Mouse (Mus musculus): ENCODE measurements around the gene Gm4792. TPM values are rescaled to one million over a fixed set of nuclear protein-coding genes. Genes with fewer than 3 reads are reported as not detected.

The Gm4792 gene
- total RNA-seq, 2 experiments from 2014 or later: not detected

DNA sequence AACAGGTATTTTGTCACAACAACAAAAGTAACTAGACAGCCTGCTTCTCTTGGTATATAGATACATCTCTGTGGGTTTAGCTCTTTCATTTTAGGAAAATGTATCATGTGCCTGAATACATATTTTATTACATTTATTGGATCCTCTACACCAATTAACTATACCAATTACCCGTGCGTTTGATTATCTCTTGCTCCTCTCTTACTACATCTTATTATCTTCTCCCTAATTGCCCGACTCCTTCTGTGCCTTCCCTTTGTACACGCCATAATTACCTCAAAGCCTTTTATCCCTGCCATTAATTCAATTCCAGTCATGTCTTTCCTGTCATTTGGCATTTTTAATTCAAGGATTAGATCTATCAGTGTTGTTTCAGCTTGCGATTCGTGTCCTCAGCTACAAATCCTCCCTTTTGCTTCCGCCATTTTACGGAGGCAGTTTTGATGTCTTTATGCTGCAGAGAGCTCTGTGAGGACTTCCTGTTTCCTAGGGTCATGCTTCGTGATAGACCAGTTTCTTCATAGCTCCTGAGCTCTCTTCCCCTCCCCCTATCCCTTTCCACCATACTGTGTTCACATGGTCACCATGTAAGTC lies 5.7 kb upstream of the Gm4792 start:
- no peak for DNase-seq (ENCODE audit: low spot score in 2 of 2)

DNA sequence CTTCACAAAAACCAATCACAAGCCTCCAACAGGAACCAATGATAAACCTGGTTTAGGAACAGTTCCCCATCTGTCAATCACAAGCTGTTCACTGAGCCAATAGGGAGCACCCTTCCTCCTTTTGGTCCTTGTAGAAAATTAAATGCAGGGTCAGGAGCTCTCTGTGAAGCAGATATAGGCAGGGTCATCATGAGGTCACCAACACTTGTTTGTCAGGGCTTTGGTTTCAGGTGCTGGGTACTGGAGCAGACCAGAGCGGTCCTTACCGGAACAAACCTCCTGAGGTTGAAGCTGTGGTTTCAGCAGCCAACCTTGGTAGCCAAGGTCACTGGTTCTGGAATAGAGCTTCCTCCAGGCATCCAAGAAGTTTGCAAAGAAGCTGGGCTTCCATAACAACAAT lies 798 bp upstream of the Gm4792 start:
- no peak for DNase-seq (ENCODE audit: low spot score in 2 of 2)

GRCm38 (mm10) chr10:94295923-94296605 lies 2.4 kb downstream of the Gm4792 start:
- DNase-seq (ENCODE audit: low spot score in 2 of 2): no peak

DNA sequence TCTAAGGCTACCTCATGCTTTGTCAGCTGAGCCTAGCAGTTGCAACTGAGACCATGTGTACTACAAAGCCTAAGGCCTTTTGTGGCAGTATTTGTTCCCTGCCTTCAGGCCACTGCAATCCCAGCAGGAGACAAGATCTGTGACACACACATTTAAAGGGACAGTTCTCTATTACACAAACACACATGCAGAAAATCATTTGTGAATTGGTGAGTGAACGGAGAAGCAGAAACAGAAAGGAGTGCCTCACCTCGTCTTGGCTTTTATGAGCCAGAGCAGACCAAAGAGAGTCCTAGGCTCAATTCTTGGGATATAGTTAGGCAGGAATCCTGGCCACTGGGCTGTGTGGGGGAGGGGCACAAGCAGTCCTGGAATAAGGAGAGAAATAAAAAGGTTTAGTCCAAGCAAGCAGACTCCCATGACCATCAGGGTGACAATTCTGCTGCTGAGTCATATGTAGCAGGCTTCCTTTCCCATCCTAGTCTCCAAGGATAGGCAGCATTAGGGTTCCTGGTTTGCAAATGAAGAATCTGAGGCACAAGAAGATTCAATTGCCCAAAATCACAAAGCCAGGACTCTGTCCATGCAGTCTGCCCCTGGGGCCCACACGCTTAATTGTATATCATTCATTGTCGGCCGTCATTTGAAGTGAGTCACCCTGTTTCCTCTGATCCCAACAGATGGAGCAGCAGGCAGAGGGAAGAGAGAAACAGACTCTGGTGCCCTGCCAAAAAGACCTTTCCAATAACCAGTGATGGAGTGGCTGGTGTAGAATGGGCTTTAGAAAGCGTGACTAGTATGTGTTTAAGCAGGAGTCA lies 3.4 kb downstream of the Gm4792 start:
- peak in 1 of 2 experiments; percentile 9 for DNase-seq (ENCODE audit: low spot score in 2 of 2)

DNA sequence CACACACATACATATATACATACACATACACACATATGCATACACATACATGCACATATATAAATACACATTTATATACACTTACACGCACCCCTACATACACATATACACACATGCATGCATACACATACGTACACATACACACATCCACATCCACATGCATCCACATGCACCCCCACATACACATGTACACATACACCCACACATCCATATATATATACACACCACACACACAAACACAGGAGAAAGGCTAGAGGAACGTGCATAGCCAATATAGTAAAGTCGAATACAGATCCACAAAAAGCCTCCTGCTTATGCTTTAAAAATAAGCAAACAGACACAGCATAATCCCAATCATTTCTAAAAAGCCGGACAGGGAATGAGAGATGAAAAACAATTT lies 4.1 kb downstream of the Gm4792 start:
- no peak for DNase-seq (ENCODE audit: low spot score in 2 of 2)

DNA sequence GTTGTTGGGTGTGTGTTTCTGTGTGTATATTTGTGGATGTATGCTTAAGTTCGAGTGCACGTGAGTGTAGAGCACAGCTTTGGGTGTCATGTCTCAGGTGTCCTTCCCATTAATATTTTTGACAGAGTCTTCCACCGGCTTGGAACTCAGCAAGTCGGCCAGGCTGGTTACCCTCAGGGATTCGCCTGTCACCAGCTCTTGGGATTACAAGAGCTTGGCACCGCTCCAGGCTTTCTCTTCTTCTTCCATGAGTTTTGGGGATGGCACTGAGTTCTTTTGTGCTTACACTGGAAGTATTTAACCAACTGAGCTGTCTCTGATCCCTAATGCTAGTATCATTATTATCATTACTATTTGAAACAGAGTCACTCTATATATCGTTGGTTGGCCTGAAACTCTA lies 15.7 kb downstream of the Gm4792 start:
- DNase-seq (ENCODE audit: low spot score in 2 of 2): no peak

GRCm38 (mm10) chr10:94282179-94282578 lies 16.3 kb downstream of the Gm4792 start:
- DNase-seq (ENCODE audit: low spot score in 2 of 2): no peak

- no peak for DNase-seq (ENCODE audit: low spot score in 2 of 2)
These were observed 22.0 kb downstream of the Gm4792 start for GRCm38 (mm10) chr10:94276511-94276910.

DNA sequence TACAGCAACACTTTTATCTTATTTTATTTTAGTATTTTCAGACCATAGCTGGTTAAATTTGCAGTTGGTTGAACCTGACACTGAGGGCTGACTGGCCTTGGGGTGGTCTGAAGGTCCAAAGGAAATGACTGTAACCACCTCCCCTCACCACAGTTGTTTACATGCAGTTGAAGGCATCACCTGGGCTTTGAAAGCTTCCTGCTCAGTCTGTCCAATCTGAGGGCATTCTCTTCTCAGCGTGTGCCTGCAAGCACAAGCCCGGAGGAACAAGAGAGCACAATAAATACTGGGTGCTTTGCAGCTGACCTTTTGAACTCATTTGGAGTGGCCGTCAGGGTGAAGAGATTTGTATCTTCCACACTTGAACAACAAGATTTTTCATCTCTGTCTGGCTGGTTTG lies 23.2 kb downstream of the Gm4792 start:
- no peak for DNase-seq (ENCODE audit: low spot score in 2 of 2)

- no peak for DNase-seq (ENCODE audit: low spot score in 2 of 2)
These were observed 32.6 kb downstream of the Gm4792 start for GRCm38 (mm10) chr10:94265656-94266542.

GRCm38 (mm10) chr10:94263211-94263610 lies 35.3 kb downstream of the Gm4792 start:
- DNase-seq (ENCODE audit: low spot score in 2 of 2): no peak

DNA sequence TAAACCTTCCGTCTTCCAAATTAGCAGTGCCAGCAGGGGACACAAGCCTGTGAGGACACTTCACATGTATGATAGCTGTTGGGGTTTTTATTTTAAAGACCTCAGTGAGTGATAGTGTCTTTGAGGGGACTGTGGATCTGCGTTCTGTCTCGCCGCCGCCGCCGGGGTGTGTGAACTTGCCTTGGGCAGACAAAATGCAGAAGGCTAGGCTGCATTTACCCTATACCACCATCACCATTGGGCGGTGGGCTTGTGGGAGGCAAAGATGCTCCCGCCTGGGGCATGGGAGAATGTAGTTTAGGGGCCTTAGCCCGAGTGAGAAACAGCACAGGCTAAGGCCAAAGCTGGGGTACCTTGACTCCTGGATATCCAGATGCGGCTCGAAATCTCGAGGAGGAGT lies 35.9 kb downstream of the Gm4792 start:
- DNase-seq (ENCODE audit: low spot score in 2 of 2): no peak

- no peak for DNase-seq (ENCODE audit: low spot score in 2 of 2)
These were observed 38.0 kb downstream of the Gm4792 start for GRCm38 (mm10) chr10:94260544-94260943.

- DNase-seq (ENCODE audit: low spot score in 2 of 2): no peak
These were observed 42.0 kb downstream of the Gm4792 start for GRCm38 (mm10) chr10:94256518-94256917.

DNA sequence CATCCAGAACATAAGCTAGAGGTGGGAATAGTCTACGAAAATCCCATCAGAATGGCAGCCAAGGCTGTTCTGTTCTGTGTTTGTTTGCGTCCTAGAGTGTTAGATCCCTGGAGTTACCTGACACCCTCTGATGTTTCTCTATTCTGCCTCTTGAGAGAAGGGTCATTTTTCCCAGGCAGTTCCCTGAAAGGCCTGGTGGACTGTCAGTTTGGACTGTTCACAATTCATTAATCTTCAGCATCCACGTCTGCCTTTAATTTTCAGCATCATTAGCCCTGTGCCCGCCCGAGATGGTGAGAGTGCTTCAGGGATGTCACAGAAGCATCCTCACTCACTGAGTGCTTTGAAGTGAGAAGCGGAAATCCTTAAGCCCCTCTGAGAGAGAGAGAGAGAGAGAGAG lies 42.8 kb downstream of the Gm4792 start:
- no peak for DNase-seq (ENCODE audit: low spot score in 2 of 2)

DNA sequence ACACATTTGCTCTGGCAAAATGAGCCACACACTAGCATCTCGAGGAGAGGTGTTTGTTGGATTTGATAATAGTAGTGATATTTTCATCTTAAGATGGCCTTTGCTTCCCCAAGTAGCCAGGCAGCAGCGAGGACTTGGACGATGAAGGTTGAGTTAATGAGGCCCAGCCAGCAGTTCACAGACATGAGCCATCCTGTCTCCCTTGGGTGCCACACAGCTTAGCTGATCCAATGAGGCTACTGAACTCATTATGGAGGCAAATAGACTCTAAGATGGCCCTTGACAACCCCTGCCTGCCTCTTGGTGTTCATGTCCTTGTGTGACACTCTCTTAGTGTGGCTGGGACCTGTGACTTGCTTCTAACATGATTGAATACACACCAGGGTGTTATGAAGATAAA lies 43.7 kb downstream of the Gm4792 start:
- DNase-seq (ENCODE audit: low spot score in 2 of 2): no peak

GRCm38 (mm10) chr10:94253260-94253807 lies 45.2 kb downstream of the Gm4792 start:
- DNase-seq (ENCODE audit: low spot score in 2 of 2): no peak

DNA sequence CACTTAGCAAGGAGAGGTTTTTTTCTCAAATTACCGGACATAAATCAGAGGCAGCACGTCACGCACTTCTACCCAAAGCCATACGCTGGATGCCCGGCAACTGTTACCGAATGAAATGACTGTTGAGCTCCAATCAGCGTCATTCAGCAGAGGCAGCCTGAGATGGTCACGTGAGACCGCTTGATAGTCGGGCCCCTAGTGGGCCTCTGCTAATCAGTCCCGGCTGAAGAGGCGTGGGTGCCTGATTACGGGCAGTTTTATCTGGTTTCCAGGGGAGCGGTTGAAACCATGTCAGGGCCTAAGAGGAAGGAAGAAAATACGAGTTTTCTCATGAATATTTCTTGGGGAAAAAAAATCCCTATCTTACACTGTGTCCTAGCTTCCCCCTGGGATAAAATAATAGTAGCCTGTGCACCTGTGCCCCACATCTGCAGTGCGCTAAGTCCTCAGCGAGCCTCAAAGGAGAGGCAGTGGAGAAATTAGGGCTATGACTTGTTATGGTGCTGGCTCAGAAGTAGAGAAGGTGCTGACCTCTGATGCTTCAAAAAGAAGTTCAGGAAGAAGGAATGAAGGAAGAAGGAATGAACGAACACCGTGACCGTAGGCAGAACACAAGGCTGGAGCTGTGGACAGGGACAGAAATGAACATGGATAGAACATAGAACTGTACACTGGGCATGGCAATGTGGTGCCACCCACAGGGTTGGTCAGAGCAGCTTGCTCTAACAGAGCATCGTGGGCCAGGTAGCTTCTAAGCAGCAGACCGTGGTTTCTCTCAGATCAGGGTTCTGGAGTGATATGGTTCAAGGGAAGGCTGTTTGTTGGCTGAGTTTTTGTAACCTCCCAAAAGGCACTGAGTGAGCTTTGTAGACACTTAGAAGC lies 48.7 kb downstream of the Gm4792 start:
- DNase-seq (ENCODE audit: low spot score in 2 of 2): peak; percentile 16 to 32

DNA sequence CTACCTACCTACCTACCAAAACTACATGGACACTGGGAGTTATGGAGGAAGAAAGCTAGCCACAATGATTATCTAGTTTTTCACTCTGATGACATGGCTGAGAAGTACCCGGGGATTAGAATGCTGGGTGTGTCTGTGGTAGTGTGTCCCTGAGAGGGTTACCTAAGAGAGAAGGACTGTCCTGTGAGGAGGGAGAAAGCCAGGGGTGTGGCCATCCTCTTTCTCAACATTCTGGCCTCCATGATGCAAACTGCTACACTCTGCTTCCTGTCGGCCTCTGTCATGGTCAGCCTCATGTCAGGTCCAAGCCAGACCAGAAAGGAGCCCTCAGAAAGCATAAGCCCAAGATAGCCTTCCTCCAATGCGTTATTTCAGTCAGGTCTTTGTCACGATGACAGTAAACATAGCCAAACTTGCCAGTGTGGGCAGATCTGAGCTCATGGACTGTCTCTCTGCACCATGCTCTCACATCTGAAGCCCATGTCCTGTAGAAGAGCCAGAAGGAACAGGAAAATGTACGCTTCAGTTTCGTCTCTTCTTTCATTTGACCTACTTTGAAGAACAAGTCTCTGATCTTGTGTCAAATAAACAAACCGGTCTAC lies 50.7 kb downstream of the Gm4792 start:
- no peak for DNase-seq (ENCODE audit: low spot score in 2 of 2)
